Mouse (Mus musculus): ENCODE results near the gene Map3k20. TPM values are rescaled to one million over a fixed set of nuclear protein-coding genes. Genes with fewer than 3 reads are reported as not detected.
A peak's percentile ranks its signal among the peaks of the same experiment; 100 is the strongest.

Gene Map3k20
- polyA plus RNA-seq, 1 experiment = 6.9 TPM

- H3K27me3 ChIP-seq (ENCODE audit: control insufficient read depth, insufficient read depth, low read length) = no peaks in the 10 kb centered on the region; the same call in 1 of the 2 replicates
Observed at GRCm38 (mm10) chr2:72282733-72283132, 2.7 kb upstream of the Map3k20 start.

GRCm38 (mm10) chr2:72284689-72285088 lies 748 bp upstream of the Map3k20 start:
- WGBS = 31% methylated on average over 7 of the region's 7 CpGs
- Histone ChIP-seq H3K4me1 (ENCODE audit: control insufficient read depth, insufficient read depth, low read length) (no peaks in the 10 kb centered on the region), H3K27ac (ENCODE audit: insufficient read depth, low read length) (no peak overlapping the region), H3K27me3 (ENCODE audit: control insufficient read depth, insufficient read depth, low read length) (no peaks in the 10 kb centered on the region; the same call in 1 of the 2 replicates), H3K4me3 (replicated peaks; ENCODE audit: insufficient read depth, low read depth, low read length) (no peak overlapping the region)
- peak in 1 of 2 experiments; percentile 44 for DNase-seq
- TF ChIP-seq POLR2A (IDR thresholded peaks at IDR 0.05; ENCODE audit: borderline replicate concordance, insufficient read depth, low read length) = no peak
- TF ChIP-seq CTCF (IDR thresholded peaks at IDR 0.05; ENCODE audit: borderline replicate concordance, insufficient read depth, low read depth, low read length) = no peak

More at GRCm38 (mm10) chr2:72282733-72283132, 2.7 kb upstream of the Map3k20 start:
- no peak overlapping the region for H3K27ac ChIP-seq (ENCODE audit: insufficient read depth, low read length)
- 80% methylated on average over 4 of the region's 4 CpGs for WGBS
- DNase-seq = no peak
- H3K4me1 ChIP-seq (ENCODE audit: control insufficient read depth, insufficient read depth, low read length) = no peaks in the 10 kb centered on the region
- H3K4me3 ChIP-seq (replicated peaks; ENCODE audit: insufficient read depth, low read depth, low read length) = no peak overlapping the region
- no peak for TF ChIP-seq POLR2A (IDR thresholded peaks at IDR 0.05; ENCODE audit: borderline replicate concordance, insufficient read depth, low read length)
- no peak for TF ChIP-seq CTCF (IDR thresholded peaks at IDR 0.05; ENCODE audit: borderline replicate concordance, insufficient read depth, low read depth, low read length)

GRCm38 (mm10) chr2:72285888-72286661 lies 638 bp downstream of the Map3k20 start:
- peak; percentile 31 to 47 for DNase-seq
- Histone ChIP-seq H3K4me1 (ENCODE audit: control insufficient read depth, insufficient read depth, low read length) (no peaks in the 10 kb centered on the region), H3K27ac (ENCODE audit: insufficient read depth, low read length) (no peak overlapping the region), H3K4me3 (replicated peaks; ENCODE audit: insufficient read depth, low read depth, low read length) (peak overlapping the region; percentile 62), H3K27me3 (ENCODE audit: control insufficient read depth, insufficient read depth, low read length) (no peaks in the 10 kb centered on the region; the same call in 1 of the 2 replicates)
- WGBS = 3% methylated on average over 49 of the region's 60 CpGs
- TF ChIP-seq CTCF (IDR thresholded peaks at IDR 0.05; ENCODE audit: borderline replicate concordance, insufficient read depth, low read depth, low read length) = no peak

- Histone ChIP-seq H3K4me3 (replicated peaks; ENCODE audit: insufficient read depth, low read depth, low read length) (no peak overlapping the region), H3K27ac (ENCODE audit: insufficient read depth, low read length) (no peak overlapping the region), H3K4me1 (ENCODE audit: control insufficient read depth, insufficient read depth, low read length) (no peaks in the 10 kb centered on the region), H3K27me3 (ENCODE audit: control insufficient read depth, insufficient read depth, low read length) (no peaks in the 10 kb centered on the region; the same call in 1 of the 2 replicates)
- TF ChIP-seq POLR2A (IDR thresholded peaks at IDR 0.05; ENCODE audit: borderline replicate concordance, insufficient read depth, low read length) (no peak), CTCF (IDR thresholded peaks at IDR 0.05; ENCODE audit: borderline replicate concordance, insufficient read depth, low read depth, low read length) (no peak)
- WGBS = 86% methylated on average over 4 of the region's 4 CpGs
- DNase-seq = no peak
Observed at GRCm38 (mm10) chr2:72287142-72287541, 1.7 kb downstream of the Map3k20 start.

- DNase-seq = no peak
- 94% methylated on average over 11 of the region's 11 CpGs for WGBS
- TF ChIP-seq CTCF (IDR thresholded peaks at IDR 0.05; ENCODE audit: borderline replicate concordance, insufficient read depth, low read depth, low read length) (no peak), POLR2A (IDR thresholded peaks at IDR 0.05; ENCODE audit: borderline replicate concordance, insufficient read depth, low read length) (no peak)
- Histone ChIP-seq H3K4me1 (ENCODE audit: control insufficient read depth, insufficient read depth, low read length) (no peaks in the 10 kb centered on the region), H3K4me3 (replicated peaks; ENCODE audit: insufficient read depth, low read depth, low read length) (no peak overlapping the region), H3K27ac (ENCODE audit: insufficient read depth, low read length) (no peak overlapping the region), H3K27me3 (ENCODE audit: control insufficient read depth, insufficient read depth, low read length) (no peaks in the 10 kb centered on the region; the same call in 1 of the 2 replicates)
Observed at GRCm38 (mm10) chr2:72288932-72289534, 3.6 kb downstream of the Map3k20 start.

- no peaks in the 10 kb centered on the region; the same call in 1 of the 2 replicates for H3K27me3 ChIP-seq (ENCODE audit: control insufficient read depth, insufficient read depth, low read length)
- H3K27ac ChIP-seq (ENCODE audit: insufficient read depth, low read length) = no peak overlapping the region
- WGBS = 77% methylated on average over 1 of the region's 1 CpGs
- no peak overlapping the region for H3K4me3 ChIP-seq (replicated peaks; ENCODE audit: insufficient read depth, low read depth, low read length)
- H3K4me1 ChIP-seq (ENCODE audit: control insufficient read depth, insufficient read depth, low read length) = no peaks in the 10 kb centered on the region
- DNase-seq = no peak
- TF ChIP-seq POLR2A (IDR thresholded peaks at IDR 0.05; ENCODE audit: borderline replicate concordance, insufficient read depth, low read length) (no peak), CTCF (IDR thresholded peaks at IDR 0.05; ENCODE audit: borderline replicate concordance, insufficient read depth, low read depth, low read length) (no peak)
Observed at GRCm38 (mm10) chr2:72291103-72291502, 5.7 kb downstream of the Map3k20 start.

- WGBS = 86% methylated on average over 8 of the region's 8 CpGs
- DNase-seq = no peak
- TF ChIP-seq POLR2A (IDR thresholded peaks at IDR 0.05; ENCODE audit: borderline replicate concordance, insufficient read depth, low read length) (no peak), CTCF (IDR thresholded peaks at IDR 0.05; ENCODE audit: borderline replicate concordance, insufficient read depth, low read depth, low read length) (no peak)
- H3K4me1 ChIP-seq (ENCODE audit: control insufficient read depth, insufficient read depth, low read length) = no peaks in the 10 kb centered on the region
- H3K27me3 ChIP-seq (ENCODE audit: control insufficient read depth, insufficient read depth, low read length) = no peaks in the 10 kb centered on the region; the same call in 1 of the 2 replicates
- no peak overlapping the region for H3K4me3 ChIP-seq (replicated peaks; ENCODE audit: insufficient read depth, low read depth, low read length)
- H3K27ac ChIP-seq (ENCODE audit: insufficient read depth, low read length) = no peak overlapping the region
Observed at GRCm38 (mm10) chr2:72292573-72292972, 7.1 kb downstream of the Map3k20 start.

- Histone ChIP-seq H3K4me1 (ENCODE audit: control insufficient read depth, insufficient read depth, low read length) (no peaks in the 10 kb centered on the region), H3K27me3 (ENCODE audit: control insufficient read depth, insufficient read depth, low read length) (no peaks in the 10 kb centered on the region; the same call in 1 of the 2 replicates), H3K4me3 (replicated peaks; ENCODE audit: insufficient read depth, low read depth, low read length) (no peak overlapping the region), H3K27ac (ENCODE audit: insufficient read depth, low read length) (no peak overlapping the region)
- no peak for TF ChIP-seq CTCF (IDR thresholded peaks at IDR 0.05; ENCODE audit: borderline replicate concordance, insufficient read depth, low read depth, low read length)
- no peak for TF ChIP-seq POLR2A (IDR thresholded peaks at IDR 0.05; ENCODE audit: borderline replicate concordance, insufficient read depth, low read length)
- no peak for DNase-seq
- 95% methylated on average over 6 of the region's 6 CpGs for WGBS
Observed at GRCm38 (mm10) chr2:72294994-72295393, 9.6 kb downstream of the Map3k20 start.

Data from cerebellum, adult 2 months (tissue).